Mouse (Mus musculus): Measurements from ENCODE around the gene 6820408C15Rik.
"Not testable (repeated sequence)": the region's sequence is repeated elsewhere in the genome, so short reads cannot be mapped to it uniquely, and the experiment has no call there.

Gene 6820408C15Rik

GRCm38 (mm10) chr2:152410971-152411371 lies 4.4 kb upstream of the 6820408C15Rik start:
- DNase-seq (ENCODE audit: low spot score in 2 of 2): peak; percentile 15 to 26

- DNase-seq (ENCODE audit: low spot score in 2 of 2): no peak
Measured at GRCm38 (mm10) chr2:152411471-152411870, 3.9 kb upstream of the 6820408C15Rik start.

DNA sequence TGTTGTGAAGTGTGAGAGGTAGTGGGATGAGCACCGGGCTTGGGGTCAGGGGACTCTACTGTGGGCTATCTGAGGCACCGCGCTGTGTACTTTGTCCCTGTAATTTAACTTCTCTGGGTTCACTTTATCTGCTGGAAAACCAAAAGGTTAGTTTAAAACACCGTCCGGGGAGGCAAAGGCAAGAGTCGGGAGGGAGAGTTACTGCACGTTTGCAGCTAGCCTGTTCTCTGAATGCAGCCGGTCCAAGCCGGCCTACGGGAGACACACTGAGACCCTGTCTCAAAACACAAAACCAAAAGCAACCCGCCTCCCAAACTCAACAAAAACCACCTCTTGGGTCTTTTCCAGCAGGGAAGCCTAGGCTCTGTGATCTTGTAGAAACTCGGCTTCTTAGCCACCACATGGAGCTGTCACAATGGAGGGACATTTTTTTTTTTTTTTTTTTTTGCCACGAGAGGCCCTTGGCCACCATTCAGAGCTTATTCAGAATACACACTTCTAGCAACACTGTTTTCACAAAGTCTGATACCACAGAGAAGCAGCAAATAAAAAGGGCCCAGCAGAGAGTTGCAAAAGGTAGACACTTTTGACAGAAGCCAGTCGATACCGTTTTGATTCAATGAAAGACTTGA lies 2.7 kb upstream of the 6820408C15Rik start:
- DNase-seq (ENCODE audit: low spot score in 2 of 2): no peak

DNA sequence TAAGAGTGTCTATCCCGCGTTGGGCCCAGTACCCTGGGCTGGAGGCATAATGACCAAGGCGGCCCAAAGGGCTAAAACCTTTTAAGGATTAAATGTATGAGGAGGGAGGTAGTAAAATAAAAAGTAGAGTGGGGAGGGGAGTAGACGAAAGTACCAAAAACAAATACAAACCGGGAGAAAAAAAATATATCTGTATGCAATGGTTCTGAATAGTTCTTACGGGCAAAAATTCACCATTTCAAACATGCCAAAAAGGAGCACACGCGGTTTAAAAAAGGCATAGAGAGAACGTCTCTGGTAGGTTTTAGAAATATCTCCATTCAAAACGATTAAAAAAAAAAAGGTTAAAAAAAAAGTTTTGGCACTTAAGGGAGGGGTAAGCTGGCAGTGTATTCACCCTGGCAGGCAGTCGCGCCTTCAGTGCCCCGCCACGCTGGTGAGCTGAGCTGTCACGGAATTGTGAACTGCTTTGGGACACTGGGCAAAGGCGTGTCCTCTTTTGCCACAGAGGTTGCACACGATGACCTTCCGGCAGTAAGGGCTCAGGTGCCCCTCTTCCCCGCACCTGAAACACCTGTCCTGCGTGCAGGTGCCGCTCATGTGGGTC lies 2.1 kb upstream of the 6820408C15Rik start:
- no peak for DNase-seq (ENCODE audit: low spot score in 2 of 2)

DNA sequence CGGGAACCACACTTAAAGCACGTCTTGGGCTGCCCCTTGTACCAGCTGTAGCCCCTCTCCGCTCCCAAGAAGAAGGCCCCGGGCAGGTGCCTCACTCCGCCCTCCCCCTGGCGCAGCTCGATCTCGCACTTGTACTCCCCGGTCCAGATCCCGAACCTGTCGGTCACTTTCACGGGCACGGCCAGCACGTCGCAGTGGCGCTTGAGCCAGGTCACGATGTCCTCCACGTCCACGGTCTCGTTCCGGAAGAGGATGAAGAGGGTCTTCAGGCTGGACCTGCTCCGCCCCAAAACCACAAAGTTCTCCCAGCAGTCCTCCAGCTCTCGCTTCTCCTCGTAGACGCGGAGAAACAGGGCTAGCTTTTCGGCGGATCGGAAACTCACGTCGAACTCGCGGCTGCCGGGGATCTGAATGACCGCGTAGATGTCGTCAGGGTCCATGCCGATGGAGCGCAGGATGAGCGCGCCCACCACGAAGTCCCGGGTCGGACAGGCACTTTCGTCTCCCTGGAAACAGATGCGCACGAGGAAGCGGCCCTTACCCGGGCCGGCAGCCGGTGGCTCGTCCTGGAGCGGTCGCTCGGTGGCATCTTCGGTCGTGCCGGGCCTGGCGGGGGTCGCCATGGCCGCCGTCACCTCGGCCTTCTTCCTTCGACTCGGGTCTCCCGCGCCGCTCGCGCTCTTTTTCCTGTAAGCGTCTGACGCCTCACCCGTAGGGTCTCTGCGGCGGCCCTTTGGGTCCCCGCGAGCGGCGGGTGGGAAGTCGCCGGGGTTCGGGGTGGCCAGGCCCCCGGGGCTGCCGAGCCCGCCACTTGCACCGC lies 1.4 kb upstream of the 6820408C15Rik start:
- peak in 1 of 2 experiments; percentile 6 for DNase-seq (ENCODE audit: low spot score in 2 of 2)

- DNase-seq (ENCODE audit: low spot score in 2 of 2): peak; percentile 40 to 53
Measured at GRCm38 (mm10) chr2:152414591-152415165, 709 bp upstream of the 6820408C15Rik start, which contains the start of gene Zcchc3. Zcchc3 (minus strand) TSS chr2:152415027.

DNA sequence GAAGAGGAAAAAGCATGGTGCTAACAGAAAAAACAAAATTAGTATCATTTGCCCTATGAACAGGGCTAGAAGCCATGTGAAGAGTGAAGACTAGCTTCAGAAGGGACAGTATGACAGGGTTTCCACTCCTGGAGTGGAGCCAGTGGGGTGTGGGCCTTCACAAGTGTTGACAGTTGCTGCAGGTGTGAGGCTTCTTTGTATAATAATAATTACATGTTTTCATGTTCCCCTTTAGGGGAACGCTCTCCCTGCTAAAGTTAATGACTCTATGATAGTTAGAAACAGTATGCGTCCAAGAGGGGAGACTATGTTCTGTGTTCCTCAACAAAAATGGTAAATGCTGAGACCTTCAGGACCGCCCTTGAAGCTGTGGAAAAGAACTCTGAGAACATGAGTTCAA lies 399 bp downstream of the 6820408C15Rik start:
- DNase-seq (ENCODE audit: low spot score in 2 of 2): no peak

GRCm38 (mm10) chr2:152427493-152427892 lies 12.1 kb downstream of the 6820408C15Rik start:
- DNase-seq (ENCODE audit: low spot score in 2 of 2): no peak

- not testable (repeated sequence) for DNase-seq (ENCODE audit: low spot score in 2 of 2)
Measured at GRCm38 (mm10) chr2:152428481-152428880, 13.1 kb downstream of the 6820408C15Rik start.

DNA sequence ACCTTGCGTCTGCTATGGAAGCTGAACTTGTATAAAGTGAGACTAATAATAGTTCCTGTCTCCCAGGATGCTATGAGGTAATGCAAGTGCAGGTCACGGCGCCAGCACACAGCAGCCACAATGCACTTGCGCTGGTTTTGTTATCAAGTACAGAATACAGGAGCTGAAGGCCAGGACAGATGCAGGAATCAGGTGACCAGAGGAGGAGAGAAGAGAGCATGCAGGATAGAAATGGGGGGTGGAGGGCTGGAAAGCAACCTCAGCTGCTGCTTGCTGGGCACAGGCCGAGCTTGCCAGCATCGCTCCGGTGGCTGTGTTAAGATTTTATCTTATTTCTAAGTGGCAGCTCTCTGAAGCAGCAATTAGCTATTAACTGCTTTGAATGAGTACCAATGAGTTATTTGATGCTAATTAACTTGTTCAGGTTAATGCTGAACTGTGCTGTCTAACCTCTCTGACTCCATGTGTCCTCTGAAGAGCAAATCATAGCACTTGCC lies 21.1 kb downstream of the 6820408C15Rik start:
- no peak for DNase-seq (ENCODE audit: low spot score in 2 of 2)

DNA sequence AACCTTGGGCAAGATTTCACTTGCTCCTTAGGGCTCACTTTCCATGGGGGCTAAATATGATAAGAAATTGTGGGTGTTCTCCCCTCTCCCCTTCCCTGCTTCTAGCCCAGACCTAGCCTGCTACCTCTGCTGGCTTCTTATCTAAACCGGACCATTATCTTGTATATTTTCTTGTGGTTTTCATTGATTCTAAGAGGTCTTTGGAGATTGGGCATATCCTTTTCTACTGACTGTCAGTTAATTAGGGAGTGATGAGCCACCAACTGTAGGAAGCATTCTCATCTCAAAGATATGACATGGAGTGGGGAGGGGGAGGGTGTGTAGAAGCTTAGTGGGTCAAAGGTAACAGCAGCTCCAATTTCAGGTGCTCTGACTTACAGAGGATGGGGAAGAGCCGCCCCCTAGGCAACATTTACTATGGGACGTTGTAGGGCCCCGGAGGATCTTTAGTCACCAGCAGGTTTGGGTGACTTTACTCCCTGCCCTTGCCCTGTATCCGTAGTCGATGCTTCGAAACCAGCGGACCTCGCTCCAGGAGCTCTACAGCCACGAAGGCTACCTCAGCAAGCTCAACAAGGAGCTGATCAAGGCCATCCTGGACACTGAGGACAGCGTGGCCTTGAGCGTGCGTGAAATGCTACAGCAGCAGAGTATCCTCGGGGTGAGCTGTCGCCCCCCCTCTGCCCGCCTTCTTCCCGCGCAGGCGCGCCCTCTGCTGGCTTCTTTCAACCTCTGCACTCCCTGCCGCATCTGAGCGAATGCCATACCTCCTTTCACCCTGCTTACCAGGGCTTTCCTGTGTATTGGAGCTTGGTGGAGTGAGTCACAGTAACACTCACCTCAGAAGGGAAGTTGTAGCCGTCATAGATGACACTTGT lies 21.8 kb downstream of the 6820408C15Rik start:
- peak; percentile 59 to 65 for DNase-seq (ENCODE audit: low spot score in 2 of 2)

DNA sequence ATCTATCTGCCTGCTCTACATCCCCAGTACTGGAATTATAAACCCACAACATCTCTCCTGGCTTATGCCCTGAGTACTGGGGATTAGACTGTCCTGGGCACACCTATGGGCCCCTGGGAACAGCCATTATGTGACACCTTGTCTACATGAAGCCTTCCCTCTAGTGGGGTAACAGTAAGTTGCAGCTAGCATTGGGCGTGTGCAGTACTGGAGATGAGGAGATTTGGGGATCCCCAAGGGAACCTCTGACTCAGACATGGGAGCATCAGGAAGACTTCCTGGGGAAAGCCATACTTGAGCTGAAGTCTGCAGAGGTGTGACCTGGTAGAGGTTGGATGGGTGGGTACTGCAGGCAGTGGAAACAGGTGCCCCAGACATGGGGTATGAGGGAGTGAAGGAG lies 23.6 kb downstream of the 6820408C15Rik start:
- no peak for DNase-seq (ENCODE audit: low spot score in 2 of 2)

DNA sequence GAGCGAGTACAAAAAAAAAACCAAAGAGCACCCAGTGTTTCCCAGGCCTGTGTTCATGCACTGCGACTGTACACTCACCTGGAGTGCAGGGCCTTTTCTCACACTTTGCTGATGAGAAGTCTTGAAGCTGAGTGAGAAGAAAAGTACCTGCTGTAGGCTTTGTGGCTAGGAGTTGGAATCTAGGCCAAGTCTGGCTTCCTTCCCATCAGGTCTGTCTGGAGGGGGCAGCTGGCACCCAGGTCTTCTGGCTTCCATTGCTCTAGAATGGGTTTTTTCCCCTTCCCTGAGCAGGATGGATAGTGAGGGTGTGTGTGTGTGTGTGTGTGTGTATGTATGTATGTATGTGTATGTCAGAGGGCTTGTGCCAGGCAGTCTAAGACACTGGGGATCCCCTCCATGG lies 24.4 kb downstream of the 6820408C15Rik start:
- no peak for DNase-seq (ENCODE audit: low spot score in 2 of 2)

DNA sequence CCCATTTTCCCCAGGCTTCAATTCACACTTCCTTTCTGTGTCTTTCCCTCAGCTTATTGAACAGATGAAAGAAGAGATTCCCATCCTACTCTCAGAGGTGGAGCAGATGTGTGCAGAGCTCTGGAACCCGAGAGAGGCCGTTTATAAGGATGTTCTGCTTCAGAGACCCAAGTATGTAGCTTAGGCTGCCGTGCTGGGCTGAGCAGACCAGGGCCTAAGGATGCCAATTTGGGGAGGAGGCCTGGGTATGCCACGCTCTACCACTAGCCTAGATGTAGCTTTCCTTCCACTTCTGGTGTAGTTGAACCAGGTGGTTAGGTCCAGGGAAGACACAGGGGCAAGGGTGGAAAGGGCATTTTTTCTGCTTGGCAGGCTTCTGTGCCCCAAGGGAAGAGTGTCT lies 26.9 kb downstream of the 6820408C15Rik start:
- no peak for DNase-seq (ENCODE audit: low spot score in 2 of 2)

GRCm38 (mm10) chr2:152443281-152443680 lies 27.9 kb downstream of the 6820408C15Rik start:
- no peak for DNase-seq (ENCODE audit: low spot score in 2 of 2)

DNA sequence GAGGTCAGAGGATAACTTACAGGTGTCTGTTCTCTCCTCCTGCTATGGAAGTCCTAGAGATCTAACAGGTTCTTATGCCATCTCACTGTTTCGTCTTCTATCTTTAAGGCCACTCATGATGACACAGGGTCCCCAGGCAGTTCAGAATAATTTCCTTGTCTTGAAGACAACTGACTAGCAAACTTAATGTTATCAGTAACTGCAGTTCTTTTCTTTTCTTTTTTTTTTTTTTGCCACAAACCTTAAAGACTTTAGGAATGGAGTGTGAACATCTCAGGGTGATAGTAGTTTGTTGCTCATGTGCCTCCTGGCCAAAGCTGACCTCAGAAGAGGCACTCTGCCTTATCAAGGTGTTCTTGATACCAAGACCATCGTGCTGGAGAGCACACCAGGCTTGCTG lies 31.3 kb downstream of the 6820408C15Rik start:
- DNase-seq (ENCODE audit: low spot score in 2 of 2): no peak

- DNase-seq (ENCODE audit: low spot score in 2 of 2): no peak
Measured at GRCm38 (mm10) chr2:152447461-152447860, 32.1 kb downstream of the 6820408C15Rik start.

GRCm38 (mm10) chr2:152450241-152450640 lies 34.9 kb downstream of the 6820408C15Rik start:
- peak in 1 of 2 experiments; percentile 6 for DNase-seq (ENCODE audit: low spot score in 2 of 2)

- DNase-seq (ENCODE audit: low spot score in 2 of 2): no peak
Measured at GRCm38 (mm10) chr2:152452101-152452781, 36.9 kb downstream of the 6820408C15Rik start.

GRCm38 (mm10) chr2:152459241-152459640 lies 43.9 kb downstream of the 6820408C15Rik start:
- DNase-seq (ENCODE audit: low spot score in 2 of 2): no peak
